Mouse (Mus musculus) hindbrain, postnatal 0 days (tissue): ENCODE measurements around the gene E2f7. TPM values are rescaled to one million over a fixed set of nuclear protein-coding genes. Genes with fewer than 3 reads are reported as not detected.

Experiments used
- ATAC-seq: fragments of 200-750 bp; cut with Nextera tagmentation; 2 replicates; pipeline ENCODE4 v1.8.0; 2017; ENCODE audit warnings: mild to moderate bottlenecking, moderate TSS enrichment, moderate library complexity
- DNase-seq: peaks from one replicate; pipeline ENCODE4 v3.0.0-alpha.2; 2015; ENCODE audit warnings: low spot score
- H3K27ac ChIP-seq: fragments of 300-500 bp; sonication (generic); 2 replicates; pipeline ENCODE4 v1.5.1; 2014; ENCODE audit warnings: mild to moderate bottlenecking
- H3K27me3 ChIP-seq: fragments of 300-500 bp; sonication (generic); 2 replicates; pipeline ENCODE4 v1.6.1; 2014; ENCODE audit warnings: low read length, mixed read lengths; ENCODE audit not compliant: insufficient read depth
- H3K36me3 ChIP-seq: fragments of 300-500 bp; sonication (generic); 2 replicates; pipeline ENCODE4 v1.6.1; 2014; ENCODE audit warnings: low read length, mixed read lengths; ENCODE audit not compliant: insufficient read depth
- H3K4me1 ChIP-seq: fragments of 300-500 bp; sonication (generic); 2 replicates; pipeline ENCODE4 v1.6.1; 2014; ENCODE audit warnings: antibody characterized with exemption, low read length, mixed read lengths; ENCODE audit not compliant: insufficient read depth
- H3K4me2 ChIP-seq: fragments of 300-500 bp; sonication (generic); 2 replicates; pipeline ENCODE4 v1.6.1; 2014; ENCODE audit warnings: low read depth, mild to moderate bottlenecking, low read length, moderate library complexity, mixed read lengths
- H3K4me3 ChIP-seq: fragments of 300-500 bp; sonication (generic); 2 replicates; pipeline ENCODE4 v1.5.1; 2014; ENCODE audit warnings: low read length
- H3K9ac ChIP-seq: fragments of 300-500 bp; sonication (generic); replicated peaks from 2 replicates; pipeline ENCODE4 v1.6.1; 2014; ENCODE audit warnings: mild to moderate bottlenecking, low read length, moderate library complexity, mixed read lengths
- H3K9me3 ChIP-seq: fragments of 300-500 bp; sonication (generic); 2 replicates; pipeline ENCODE4 v1.6.1; 2016; ENCODE audit warnings: low read length, mixed read lengths
- CTCF ChIP-seq: IDR thresholded peaks from 2 replicates; pipeline ENCODE4 v1.5.1; 2016; ENCODE audit warnings: antibody characterized with exemption, control low read depth, low read depth
- WGBS: fragments of 180-500 bp; shearing (Covaris S2); extraction: QIAGEN DNeasy Blood & Tissue Kit; methylation state at CpG from one replicate; pipeline ENCODE4 v1.1.7; 2014; 5-methylcytosine and 5-hydroxymethylcytosine counted together
- polyA plus RNA-seq: library from polyadenylated mRNA; unstranded; fragments of >200 nt; fragmentation: Nextera tagmentation; extraction: Ambion mirVana; gene quantifications from 2 replicates; pipeline ENCODE4 v1.2.1, GENCODE M21; 2015
- total RNA-seq: library from RNA; depleted of rRNA; stranded (reverse); fragments of >200 nt; gene quantifications from 2 replicates; pipeline ENCODE4 v1.2.3, GENCODE M21; 2014

The E2f7 gene
- total and polyA plus RNA-seq, 2 experiments from 2014 or later, result 3.6 to 6.4 TPM

- Histone ChIP-seq H3K36me3 (no peaks in the 10 kb centered on the region), H3K4me1 (no peaks in the 10 kb centered on the region), H3K4me3 (no peak overlapping the region), H3K27ac (no peak overlapping the region), H3K9ac (no peak overlapping the region), H3K9me3 (no peaks in the 10 kb centered on the region), H3K4me2 (no peak overlapping the region), H3K27me3 (no peaks in the 10 kb centered on the region)
- TF ChIP-seq CTCF, result peak; percentile 76
- 58% methylated on average over 4 of the region's 4 CpGs for WGBS
- DNase-seq (peak; percentile 34), ATAC-seq (no peak)
Observed at GRCm38 (mm10) chr10:110727816-110728215, 17.4 kb upstream of the E2f7 start.

GRCm38 (mm10) chr10:110733343-110733742 is 11.9 kb upstream of the E2f7 start:
- peak; percentile 80 for DNase-seq
- ATAC-seq, result 0 out of 2 replicates have a peak, but pooled peaks have one; percentile 59
- TF ChIP-seq CTCF, result peak; percentile 73
- Histone ChIP-seq H3K9ac (no peak overlapping the region), H3K4me1 (no peaks in the 10 kb centered on the region), H3K27ac (no peak overlapping the region), H3K9me3 (no peaks in the 10 kb centered on the region), H3K4me2 (no peak overlapping the region), H3K4me3 (no peak overlapping the region), H3K27me3 (no peaks in the 10 kb centered on the region), H3K36me3 (no peaks in the 10 kb centered on the region)
- WGBS, result 28% methylated on average over 6 of the region's 6 CpGs

DNA sequence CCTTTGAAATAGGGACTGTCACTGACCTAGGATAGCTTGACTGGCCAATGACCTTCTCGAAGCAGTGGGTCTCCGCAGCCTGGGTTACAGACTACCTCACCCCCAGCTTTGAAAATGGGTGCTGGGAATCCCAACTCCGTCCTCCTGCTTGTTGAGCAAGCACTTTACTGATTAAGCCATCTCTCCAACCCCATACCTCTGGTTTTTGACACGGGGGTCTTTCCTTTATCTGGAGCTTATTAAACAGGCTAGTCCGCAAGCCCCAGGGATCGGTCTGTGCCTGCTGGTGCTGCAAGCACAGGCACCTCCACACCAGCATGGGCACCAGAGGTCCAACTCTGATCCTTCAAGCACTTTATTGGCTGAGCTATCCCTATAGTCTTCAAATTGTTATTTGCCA is 1.5 kb upstream of the E2f7 start:
- H3K36me3 ChIP-seq, result no peaks in the 10 kb centered on the region
- H3K27ac ChIP-seq, result no peak overlapping the region
- TF ChIP-seq CTCF, result no peak
- no peaks in the 10 kb centered on the region for H3K4me1 ChIP-seq
- DNase-seq (no peak), ATAC-seq (no peak)
- H3K27me3 ChIP-seq, result no peaks in the 10 kb centered on the region
- WGBS, result 80% methylated on average over 6 of the region's 6 CpGs
- no peaks in the 10 kb centered on the region for H3K9me3 ChIP-seq
- no peak overlapping the region for H3K4me3 ChIP-seq
- H3K4me2 ChIP-seq, result no peak overlapping the region
- no peak overlapping the region for H3K9ac ChIP-seq

- Histone ChIP-seq H3K27ac (no peak overlapping the region), H3K9ac (no peak overlapping the region), H3K9me3 (no peaks in the 10 kb centered on the region), H3K36me3 (no peaks in the 10 kb centered on the region), H3K4me2 (peak overlapping the region; percentile 99), H3K4me3 (no peak overlapping the region), H3K27me3 (no peaks in the 10 kb centered on the region), H3K4me1 (no peaks in the 10 kb centered on the region)
- no peak for ATAC-seq
- WGBS, result 68% methylated on average over 12 of the region's 12 CpGs
- no peak for DNase-seq
- no peak for TF ChIP-seq CTCF
Observed at GRCm38 (mm10) chr10:110744120-110744519, 1.1 kb upstream of the E2f7 start.

- no peak for TF ChIP-seq CTCF
- WGBS, result 0% methylated on average over 19 of the region's 23 CpGs
Observed at GRCm38 (mm10) chr10:110745640-110746032, 397 bp downstream of the E2f7 start.

DNA sequence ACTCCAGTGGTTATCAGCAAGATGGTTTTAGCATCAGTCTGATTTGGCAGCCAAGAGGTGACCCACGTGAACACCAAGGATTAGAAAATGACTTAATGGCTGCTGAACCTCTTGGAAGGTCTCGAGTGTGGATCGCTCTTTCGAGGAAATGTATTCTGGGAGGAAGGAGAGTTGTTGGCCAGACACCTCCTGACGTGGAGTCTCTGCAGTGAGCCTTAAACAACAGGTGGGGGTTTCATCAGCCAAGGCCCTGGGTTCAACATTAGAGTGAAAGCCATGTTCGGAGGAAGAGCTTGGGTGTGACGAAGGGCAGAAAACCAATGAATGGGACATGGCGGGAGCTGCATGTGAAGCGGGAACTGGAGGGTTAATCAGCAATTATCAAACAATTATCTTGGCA is 3.8 kb downstream of the E2f7 start:
- no peak for TF ChIP-seq CTCF
- H3K4me1 ChIP-seq, result no peaks in the 10 kb centered on the region
- no peaks in the 10 kb centered on the region for H3K9me3 ChIP-seq
- DNase-seq (no peak), ATAC-seq (no peak)
- H3K36me3 ChIP-seq, result peaks cover 2% of the 10 kb centered on the region; the same call in 1 of the 2 replicates
- no peak overlapping the region for H3K4me2 ChIP-seq
- no peak overlapping the region for H3K9ac ChIP-seq
- H3K27ac ChIP-seq, result no peak overlapping the region
- 97% methylated on average over 9 of the region's 9 CpGs for WGBS
- no peak overlapping the region for H3K4me3 ChIP-seq
- H3K27me3 ChIP-seq, result no peaks in the 10 kb centered on the region

More at GRCm38 (mm10) chr10:110745640-110746032, 397 bp downstream of the E2f7 start:
- DNase-seq (no peak), ATAC-seq (no peak)
- peak overlapping the region; percentile 80 for H3K9ac ChIP-seq
- no peaks in the 10 kb centered on the region for H3K36me3 ChIP-seq
- H3K27me3 ChIP-seq, result no peaks in the 10 kb centered on the region
- H3K9me3 ChIP-seq, result no peaks in the 10 kb centered on the region
- H3K4me1 ChIP-seq, result no peaks in the 10 kb centered on the region
- peak overlapping the region; percentile 72 for H3K4me3 ChIP-seq
- H3K4me2 ChIP-seq, result peak overlapping the region; percentile 99
- H3K27ac ChIP-seq, result 0 out of 2 replicates have a peak overlapping the region, but pooled peaks have one; percentile 42

GRCm38 (mm10) chr10:110749510-110750305 is 4.5 kb downstream of the E2f7 start:
- no peak for TF ChIP-seq CTCF
- DNase-seq, result no peak
- Histone ChIP-seq H3K4me2 (no peak overlapping the region), H3K4me1 (no peaks in the 10 kb centered on the region), H3K9me3 (no peaks in the 10 kb centered on the region), H3K27ac (no peak overlapping the region), H3K4me3 (no peak overlapping the region), H3K36me3 (peaks cover 7% of the 10 kb centered on the region; the same call in 1 of the 2 replicates), H3K27me3 (no peaks in the 10 kb centered on the region), H3K9ac (no peak overlapping the region)
- ATAC-seq, result no peak
- 92% methylated on average over 9 of the region's 9 CpGs for WGBS
